Mouse (Mus musculus) lung, embryonic 16.5 days (tissue): ENCODE data around the gene Anks1b. TPM values are rescaled to one million over a fixed set of nuclear protein-coding genes. Genes with fewer than 3 reads are reported as not detected.

Source experiments
- ATAC-seq: fragments of 200-750 bp; cut with Nextera tagmentation; 2 replicates; pipeline ENCODE4 v1.8.0; 2017; ENCODE audit warnings: low read depth, mild to moderate bottlenecking, moderate library complexity
- H3K27ac ChIP-seq: fragments of 300-500 bp; sonication (generic); 2 replicates; pipeline ENCODE4 v1.5.1; 2014; ENCODE audit warnings: mild to moderate bottlenecking, control low read depth, low read length
- H3K27me3 ChIP-seq: fragments of 300-500 bp; sonication (generic); 2 replicates; pipeline ENCODE4 v1.6.1; 2014; ENCODE audit warnings: low read depth, low read length, mixed read lengths; ENCODE audit not compliant: control insufficient read depth, insufficient read depth
- H3K36me3 ChIP-seq: fragments of 300-500 bp; sonication (generic); 2 replicates; pipeline ENCODE4 v1.6.1; 2014; ENCODE audit warnings: low read length; ENCODE audit not compliant: control insufficient read depth, insufficient read depth
- H3K4me1 ChIP-seq: fragments of 300-500 bp; sonication (generic); replicated peaks from 2 replicates; pipeline ENCODE4 v1.6.1; 2014; ENCODE audit warnings: low read length, mixed read lengths; ENCODE audit not compliant: control insufficient read depth, insufficient read depth
- H3K4me2 ChIP-seq: fragments of 300-500 bp; sonication (generic); 2 replicates; pipeline ENCODE4 v1.6.1; 2014; ENCODE audit warnings: low read depth, low read length, control low read depth
- H3K4me3 ChIP-seq: fragments of 300-500 bp; sonication (generic); 2 replicates; pipeline ENCODE4 v1.5.1; 2014; ENCODE audit warnings: mild to moderate bottlenecking, low read length, control low read depth
- H3K9ac ChIP-seq: fragments of 300-500 bp; sonication (generic); 2 replicates; pipeline ENCODE4 v1.6.1; 2014; ENCODE audit warnings: low read length, control low read depth
- H3K9me3 ChIP-seq: fragments of 300-500 bp; sonication (generic); 2 replicates; pipeline ENCODE4 v1.6.1; 2016; ENCODE audit warnings: low read length; ENCODE audit not compliant: control insufficient read depth
- WGBS: fragments of 180-500 bp; shearing (Covaris S2); extraction: QIAGEN DNeasy Blood & Tissue Kit; methylation state at CpG from one replicate; pipeline ENCODE4 v1.1.7; 2014; 5-methylcytosine and 5-hydroxymethylcytosine counted together
- polyA plus RNA-seq: library from polyadenylated mRNA; unstranded; fragments of >200 nt; fragmentation: Nextera tagmentation; extraction: Ambion mirVana; gene quantifications from 2 replicates; pipeline ENCODE4 v1.2.1, GENCODE M21; 2015

Gene Anks1b
- polyA plus RNA-seq, 1 experiment from 2014 or later, result 0.20 TPM

GRCm38 (mm10) chr10:90785680-90786079 lies 912.4 kb downstream of the Anks1b start:
- Histone ChIP-seq H3K9me3 (no peaks in the 10 kb centered on the region), H3K9ac (no peak overlapping the region), H3K27me3 (no peaks in the 10 kb centered on the region), H3K36me3 (no peaks in the 10 kb centered on the region), H3K4me3 (no peak overlapping the region), H3K27ac (no peak overlapping the region), H3K4me1 (no peaks in the 10 kb centered on the region), H3K4me2 (no peak overlapping the region)
- ATAC-seq, result no peak
- 82% methylated on average over 8 of the region's 8 CpGs for WGBS

- H3K27ac ChIP-seq, result no peak overlapping the region
- WGBS, result 36% methylated on average over 6 of the region's 6 CpGs
- no peak overlapping the region for H3K9ac ChIP-seq
- no peaks in the 10 kb centered on the region for H3K36me3 ChIP-seq
- H3K9me3 ChIP-seq, result no peaks in the 10 kb centered on the region
- no peak overlapping the region for H3K4me3 ChIP-seq
- no peak for ATAC-seq
- H3K4me1 ChIP-seq, result no peaks in the 10 kb centered on the region
- no peaks in the 10 kb centered on the region for H3K27me3 ChIP-seq
- no peak overlapping the region for H3K4me2 ChIP-seq
These were observed 929.8 kb downstream of the Anks1b start for GRCm38 (mm10) chr10:90803112-90803511.

DNA sequence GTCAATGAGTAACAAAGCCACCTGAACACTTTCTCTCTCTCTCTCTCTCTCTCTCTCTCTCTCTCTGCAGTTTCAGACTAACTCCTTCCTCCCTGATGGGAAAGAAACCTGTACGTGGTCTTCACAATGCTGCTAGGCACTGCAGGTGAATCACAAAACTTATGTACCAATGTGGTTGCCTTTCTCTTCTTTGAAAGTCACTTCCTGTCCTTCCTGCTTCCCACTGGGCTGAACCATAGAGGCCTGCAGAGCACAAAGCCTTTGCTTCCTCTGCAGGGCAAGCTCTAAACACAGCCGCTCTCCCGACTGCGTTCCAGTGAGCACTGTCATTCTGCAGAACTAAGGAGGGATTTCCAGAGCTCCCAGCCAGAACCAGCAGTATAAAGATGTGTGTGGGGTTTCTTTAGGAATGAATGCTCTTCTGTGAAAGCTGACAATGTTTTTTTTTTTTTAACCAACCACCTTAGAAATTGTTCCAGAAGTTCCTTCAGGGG lies 931.3 kb downstream of the Anks1b start:
- ATAC-seq, result no peak
- H3K36me3 ChIP-seq, result no peaks in the 10 kb centered on the region
- WGBS, result 25% methylated on average over 4 of the region's 4 CpGs
- no peaks in the 10 kb centered on the region for H3K4me1 ChIP-seq
- no peak overlapping the region for H3K9ac ChIP-seq
- no peaks in the 10 kb centered on the region for H3K9me3 ChIP-seq
- H3K27ac ChIP-seq, result no peak overlapping the region
- H3K27me3 ChIP-seq, result no peaks in the 10 kb centered on the region
- H3K4me2 ChIP-seq, result no peak overlapping the region
- no peak overlapping the region for H3K4me3 ChIP-seq

GRCm38 (mm10) chr10:90808616-90809310 lies 935.5 kb downstream of the Anks1b start:
- Histone ChIP-seq H3K4me2 (no peak overlapping the region), H3K27me3 (no peaks in the 10 kb centered on the region), H3K4me1 (no peaks in the 10 kb centered on the region), H3K36me3 (no peaks in the 10 kb centered on the region), H3K27ac (no peak overlapping the region), H3K9ac (no peak overlapping the region), H3K4me3 (no peak overlapping the region), H3K9me3 (no peaks in the 10 kb centered on the region)
- 66% methylated on average over 8 of the region's 8 CpGs for WGBS
- ATAC-seq, result no peak

GRCm38 (mm10) chr10:90809911-90810590 lies 936.7 kb downstream of the Anks1b start:
- Histone ChIP-seq H3K9me3 (no peaks in the 10 kb centered on the region), H3K27ac (no peak overlapping the region), H3K4me2 (no peak overlapping the region), H3K27me3 (no peaks in the 10 kb centered on the region), H3K36me3 (no peaks in the 10 kb centered on the region), H3K4me1 (no peaks in the 10 kb centered on the region), H3K4me3 (no peak overlapping the region), H3K9ac (no peak overlapping the region)
- 28% methylated on average over 8 of the region's 8 CpGs for WGBS
- no peak for ATAC-seq

DNA sequence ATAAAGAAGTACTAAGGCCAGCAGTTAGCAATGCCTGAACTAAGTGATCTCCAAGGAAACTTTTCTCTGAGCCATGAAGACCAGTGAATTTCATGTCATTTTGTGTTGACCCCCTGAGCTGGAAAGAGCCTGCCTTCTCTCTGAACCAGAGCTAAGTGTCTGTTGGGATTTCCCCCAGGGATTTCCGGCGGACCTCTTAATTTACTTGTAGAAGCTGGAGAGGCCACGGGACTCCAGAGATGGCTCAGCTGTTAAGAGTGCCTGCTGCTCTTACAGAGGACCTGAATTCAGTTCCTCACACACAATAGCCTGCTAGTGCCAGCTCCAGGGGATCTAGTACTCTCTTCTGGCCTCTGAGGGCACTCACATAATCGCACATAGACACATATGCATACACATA lies 938.1 kb downstream of the Anks1b start:
- no peak overlapping the region for H3K9ac ChIP-seq
- H3K4me3 ChIP-seq, result no peak overlapping the region
- H3K36me3 ChIP-seq, result no peaks in the 10 kb centered on the region
- H3K4me1 ChIP-seq, result no peaks in the 10 kb centered on the region
- 77% methylated on average over 4 of the region's 4 CpGs for WGBS
- H3K27ac ChIP-seq, result no peak overlapping the region
- no peak for ATAC-seq
- H3K9me3 ChIP-seq, result no peaks in the 10 kb centered on the region
- no peaks in the 10 kb centered on the region for H3K27me3 ChIP-seq
- no peak overlapping the region for H3K4me2 ChIP-seq

DNA sequence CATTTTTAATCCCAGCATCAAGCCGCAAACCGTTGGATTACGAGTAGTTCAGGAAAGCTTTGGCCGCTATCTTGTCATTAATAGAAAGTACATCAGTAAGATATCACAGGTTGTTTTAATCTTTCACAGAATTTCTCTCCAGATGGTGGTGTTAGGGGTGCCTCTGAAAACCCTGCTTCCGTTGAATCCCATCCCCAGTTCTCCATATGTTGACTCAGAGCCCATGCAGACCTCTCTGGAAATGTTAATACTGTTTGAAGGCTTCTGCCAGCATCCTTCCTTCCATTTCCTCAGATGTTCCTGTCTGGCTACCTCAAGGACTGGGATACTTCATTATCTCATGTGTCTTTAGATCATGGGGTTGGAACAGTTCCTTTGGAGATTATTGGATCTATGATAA lies 940.0 kb downstream of the Anks1b start:
- no peaks in the 10 kb centered on the region for H3K27me3 ChIP-seq
- H3K4me2 ChIP-seq, result no peak overlapping the region
- no peak overlapping the region for H3K4me3 ChIP-seq
- WGBS, result 90% methylated on average over 5 of the region's 5 CpGs
- H3K9me3 ChIP-seq, result no peaks in the 10 kb centered on the region
- no peak overlapping the region for H3K9ac ChIP-seq
- H3K27ac ChIP-seq, result no peak overlapping the region
- H3K4me1 ChIP-seq, result no peaks in the 10 kb centered on the region
- no peaks in the 10 kb centered on the region for H3K36me3 ChIP-seq
- no peak for ATAC-seq

GRCm38 (mm10) chr10:90814412-90814811 lies 941.1 kb downstream of the Anks1b start:
- no peak overlapping the region for H3K9ac ChIP-seq
- H3K4me3 ChIP-seq, result no peak overlapping the region
- no peaks in the 10 kb centered on the region for H3K4me1 ChIP-seq
- no peak overlapping the region for H3K4me2 ChIP-seq
- no peaks in the 10 kb centered on the region for H3K27me3 ChIP-seq
- H3K9me3 ChIP-seq, result no peaks in the 10 kb centered on the region
- H3K36me3 ChIP-seq, result no peaks in the 10 kb centered on the region
- WGBS, result 75% methylated on average over 6 of the region's 6 CpGs
- H3K27ac ChIP-seq, result no peak overlapping the region
- ATAC-seq, result no peak

DNA sequence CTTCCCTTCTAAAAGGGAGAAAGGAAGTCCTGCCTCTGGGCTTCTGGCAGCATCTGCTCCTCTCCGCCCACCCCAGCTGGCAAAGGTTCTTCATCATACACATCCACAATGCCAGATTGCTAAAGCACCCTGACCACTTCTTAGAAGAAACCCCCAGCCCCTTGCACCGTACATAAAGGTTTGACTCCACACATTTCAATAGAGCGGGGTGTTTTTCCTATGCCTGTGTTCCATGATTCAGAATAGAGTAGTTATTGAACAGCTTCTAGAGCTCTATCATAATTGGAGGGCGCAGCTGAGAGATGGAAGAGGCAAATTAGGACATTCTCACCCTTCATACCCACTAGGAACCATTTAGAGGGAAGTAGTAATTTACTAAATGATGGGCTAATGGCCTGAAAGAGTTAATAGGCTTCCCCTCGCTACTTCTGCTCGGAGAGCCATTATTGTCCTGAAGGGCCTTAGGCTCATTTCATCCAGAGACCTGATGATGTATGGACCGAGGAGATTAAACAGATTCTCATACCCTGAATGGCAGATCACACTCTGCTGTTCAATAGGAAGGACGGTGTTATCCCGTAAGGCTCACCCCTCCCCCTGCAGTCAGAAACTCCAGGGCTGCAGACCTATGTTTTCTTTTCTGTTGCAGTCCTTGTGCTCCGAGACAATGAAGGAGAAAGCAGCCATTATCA lies 945.1 kb downstream of the Anks1b start:
- no peak overlapping the region for H3K9ac ChIP-seq
- H3K4me1 ChIP-seq, result no peaks in the 10 kb centered on the region
- H3K4me2 ChIP-seq, result no peak overlapping the region
- no peaks in the 10 kb centered on the region for H3K27me3 ChIP-seq
- no peaks in the 10 kb centered on the region for H3K9me3 ChIP-seq
- ATAC-seq, result no peak
- no peaks in the 10 kb centered on the region for H3K36me3 ChIP-seq
- no peak overlapping the region for H3K27ac ChIP-seq
- no peak overlapping the region for H3K4me3 ChIP-seq
- WGBS, result 47% methylated on average over 10 of the region's 10 CpGs
